Mouse (Mus musculus) cerebellum, postnatal 36 days (tissue): Measurements from ENCODE around the gene Capn9.
A peak's percentile ranks its signal among the peaks of the same experiment; 100 is the strongest.

Experiments used
- DNase-seq, 2 experiments: peaks; one replicate each; pipeline ENCODE4 v3.0.0; 2021 to 2022; ENCODE audit warnings: mixed read lengths in 2 of 2

Capn9 gene

DNA sequence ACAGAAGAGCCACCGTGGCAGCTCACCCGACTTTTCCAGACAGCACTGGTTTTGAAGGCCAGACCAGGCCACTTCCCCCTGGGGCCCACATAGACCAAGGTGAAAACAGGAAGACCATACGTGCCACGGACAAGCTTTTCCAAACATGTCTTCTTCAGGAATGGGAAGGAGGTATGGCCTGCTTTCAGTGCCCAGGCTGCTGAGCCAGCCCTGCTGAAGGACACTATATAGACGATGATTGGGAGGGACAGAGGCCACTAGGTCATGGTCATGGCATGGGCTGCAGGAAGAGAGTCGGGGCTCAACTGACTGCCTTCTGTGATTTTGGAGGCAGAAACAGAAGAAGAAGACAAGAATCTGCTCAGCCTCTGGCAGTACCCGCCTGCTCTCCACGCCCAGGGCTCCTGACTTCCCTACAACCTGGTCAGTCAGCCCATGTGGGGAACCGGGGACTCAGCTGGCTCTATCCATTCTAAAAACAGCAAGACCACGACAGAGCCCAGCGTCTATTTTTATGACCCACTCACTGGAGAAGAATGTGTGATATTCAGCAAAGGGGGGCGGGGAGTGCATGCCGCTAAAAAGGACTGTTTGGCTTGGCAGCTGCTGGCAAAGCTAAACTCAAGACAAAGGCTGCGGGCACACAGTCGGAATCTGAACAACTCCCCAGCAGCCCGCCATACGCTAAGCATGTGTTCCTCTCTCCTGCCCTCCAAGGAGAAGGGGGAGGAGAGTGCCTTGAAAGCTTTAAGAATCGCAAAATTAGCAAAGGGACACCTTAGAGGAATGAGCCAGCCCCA is 67.8 kb downstream of the Capn9 start:
- no peak for DNase-seq

GRCm38 (mm10) chr8:124648311-124648710 is 72.4 kb downstream of the Capn9 start:
- no peak for DNase-seq

DNA sequence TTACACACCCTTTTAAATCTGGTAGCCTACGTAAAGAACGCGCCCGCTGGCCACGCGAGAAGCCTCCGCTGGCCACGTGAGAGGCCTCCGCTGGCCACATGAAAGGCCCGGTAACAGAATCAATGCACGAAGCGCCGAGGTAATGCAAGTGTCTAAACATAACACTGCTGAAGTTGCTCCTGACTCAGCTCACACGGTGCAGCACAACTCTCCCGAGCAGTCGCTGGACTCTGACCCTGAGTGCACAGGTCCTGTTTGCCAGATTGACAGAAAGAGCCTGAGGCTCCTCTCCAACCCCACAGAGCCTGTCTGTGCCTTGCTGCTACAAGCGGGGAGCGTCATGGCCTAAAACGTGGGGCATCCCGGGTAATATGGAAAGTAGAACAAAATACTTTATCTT is 75.9 kb downstream of the Capn9 start:
- DNase-seq: no peak

DNA sequence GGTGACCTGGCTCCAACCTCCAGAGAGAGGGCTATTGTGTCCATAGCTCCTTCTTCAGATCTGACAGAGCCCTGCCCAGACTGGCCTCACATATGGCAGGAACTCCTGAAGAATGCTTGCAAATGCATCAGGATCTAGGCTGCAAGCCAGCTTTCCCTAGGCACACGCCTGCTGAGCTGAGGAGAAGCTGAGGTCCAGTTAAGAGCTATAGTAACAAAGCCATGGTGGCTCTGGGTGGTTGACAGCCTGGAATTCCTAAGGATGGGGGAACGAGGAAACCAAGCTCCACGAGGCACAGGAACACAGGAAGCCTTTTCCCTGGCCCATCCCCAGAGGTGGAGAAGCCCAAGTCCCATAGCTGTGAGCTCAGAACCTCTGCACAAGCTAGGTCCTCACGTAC is 76.6 kb downstream of the Capn9 start:
- peak; percentile 56 to 64 for DNase-seq

DNA sequence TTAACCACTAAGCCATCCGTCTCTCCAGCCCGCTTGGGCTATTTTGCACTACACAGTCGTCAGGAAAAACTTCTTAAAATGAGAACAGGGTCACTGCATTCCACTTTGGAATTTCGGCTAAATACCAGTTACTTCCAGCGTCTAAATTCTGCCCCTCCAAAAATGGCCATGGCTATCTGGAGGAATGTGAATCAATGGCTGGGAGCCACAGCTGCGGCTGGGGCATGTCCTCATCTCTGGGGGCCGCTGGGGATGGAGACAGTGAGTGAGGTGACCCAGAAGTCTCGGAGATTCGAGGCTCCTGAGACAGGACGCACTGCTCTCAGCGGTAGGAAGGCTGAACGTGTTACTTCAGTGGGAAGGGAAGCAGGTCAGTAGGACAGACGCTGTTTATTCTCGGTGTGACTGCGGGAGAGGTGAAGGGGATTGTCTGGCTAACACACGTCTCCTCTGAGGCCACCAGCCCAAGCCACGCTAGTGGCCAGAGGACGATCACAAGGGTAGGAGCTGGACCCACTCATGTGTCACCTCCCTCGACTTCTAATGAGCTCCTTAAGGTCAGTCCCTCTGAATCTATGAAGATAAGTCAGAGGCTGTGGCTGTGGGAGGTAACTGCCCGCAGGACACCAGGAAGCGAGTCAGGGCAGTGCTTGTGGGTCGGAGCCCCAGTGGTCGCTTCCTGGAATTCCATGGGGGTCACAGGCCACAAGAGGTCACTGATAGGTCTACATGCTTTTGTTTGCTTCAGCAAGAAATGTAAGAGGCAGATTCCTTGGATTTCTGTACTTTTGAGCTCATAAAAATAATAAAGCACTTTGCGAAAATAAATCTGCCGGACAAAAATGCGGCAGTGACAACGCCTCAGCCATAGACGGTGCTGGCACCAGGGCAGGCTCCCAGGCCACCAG is 77.9 kb downstream of the Capn9 start:
- DNase-seq: no peak

GRCm38 (mm10) chr8:124657961-124658360 is 82.0 kb downstream of the Capn9 start:
- no peak for DNase-seq

GRCm38 (mm10) chr8:124658415-124658814 is 82.5 kb downstream of the Capn9 start:
- DNase-seq: peak; percentile 38 to 52

DNA sequence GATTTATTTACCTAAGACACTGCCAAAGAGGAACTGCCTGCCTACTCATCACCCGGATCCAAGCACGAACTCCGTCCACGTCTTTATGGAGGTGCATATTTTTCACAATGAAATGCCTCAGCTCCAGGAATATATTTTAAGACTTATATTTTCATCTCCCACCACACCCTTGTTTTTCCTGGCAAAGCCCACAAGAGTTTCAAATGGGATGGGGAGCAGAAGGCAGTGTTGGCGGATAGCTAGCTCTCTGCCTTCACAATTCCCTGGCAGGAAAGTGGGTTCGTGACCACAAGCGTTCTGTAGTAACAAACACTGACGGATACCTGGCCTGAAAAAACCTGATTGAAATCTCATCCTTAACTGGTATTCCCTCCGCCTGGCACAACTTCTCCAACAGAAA is 85.9 kb downstream of the Capn9 start:
- DNase-seq: no peak

- DNase-seq: peak in 1 of 2 experiments; percentile 20
Observed at GRCm38 (mm10) chr8:124662446-124663111, 86.7 kb downstream of the Capn9 start.

- DNase-seq: peak; percentile 68 to 70
Observed at GRCm38 (mm10) chr8:124663112-124663873, 87.4 kb downstream of the Capn9 start, which contains the start of gene 2310022B05Rik. Gene 2310022B05Rik (minus strand): TSS chr8:124663369.

GRCm38 (mm10) chr8:124663874-124664230 is 87.9 kb downstream of the Capn9 start:
- no peak for DNase-seq

GRCm38 (mm10) chr8:124664414-124664813 is 88.5 kb downstream of the Capn9 start:
- DNase-seq: no peak
